Mouse (Mus musculus) CH12.LX (cell line): ENCODE results near the gene Pfkfb3. TPM values are rescaled to one million over a fixed set of nuclear protein-coding genes. Genes with fewer than 3 reads are reported as not detected.

Source experiments
- DNase-seq: peaks from one replicate; pipeline ENCODE4 v3.0.0-alpha.2; 2013; ENCODE audit errors: extremely low read depth
- H3K27ac ChIP-seq: 2 replicates; pipeline ENCODE4 v1.5.1; 2012; ENCODE audit warnings: low read depth, mild to moderate bottlenecking, control low read depth, moderate library complexity; ENCODE audit not compliant: insufficient read depth
- H3K27me3 ChIP-seq: replicated peaks from 2 replicates; pipeline ENCODE3; 2012; ENCODE audit warnings: inconsistent platforms
- H3K36me3 ChIP-seq, 2 experiments: replicated peaks in 1 of 2; 2 replicates each; pipeline versions ENCODE3 to v1.6.1; 2012; ENCODE audit warnings: inconsistent platforms in 1 of 2, low read length in 1 of 2, mild to moderate bottlenecking in 1 of 2, mixed read lengths in 1 of 2, moderate library complexity in 1 of 2; ENCODE audit not compliant: control insufficient read depth in 1 of 2, insufficient read depth in 1 of 2
- H3K4me1 ChIP-seq, 2 experiments: 2 replicates each; pipeline ENCODE4 v1.6.1; 2012; ENCODE audit warnings: inconsistent platforms in 1 of 2, moderate library complexity in 1 of 2; ENCODE audit not compliant: insufficient read depth in 2 of 2, control insufficient read depth in 1 of 2
- H3K4me2 ChIP-seq: 2 replicates; pipeline ENCODE4 v1.6.1; 2012; ENCODE audit warnings: low read depth, mild to moderate bottlenecking, control low read depth; ENCODE audit not compliant: poor library complexity, insufficient read depth, severe bottlenecking
- H3K4me3 ChIP-seq, 3 experiments: fragments of 150-350 bp in 1 of 3; sonication (generic) in 1 of 3; replicated peaks in 1 of 3; 2 replicates each; pipeline versions ENCODE3 to v1.5.1; 2011 to 2012; ENCODE audit warnings: low read depth in 2 of 3, low read length in 2 of 3, mild to moderate bottlenecking in 2 of 3, moderate library complexity in 2 of 3, control low read depth in 1 of 3, improper control_type of control experiment in 1 of 3, inconsistent platforms in 1 of 3, mixed read lengths in 1 of 3; ENCODE audit not compliant: poor library complexity in 1 of 3
- H3K79me2 ChIP-seq: replicated peaks from 2 replicates; pipeline ENCODE4 v1.6.1; 2012; ENCODE audit warnings: mild to moderate bottlenecking, moderate library complexity; ENCODE audit not compliant: control insufficient read depth, poor library complexity, insufficient read depth, severe bottlenecking; ENCODE audit errors: extremely low read depth
- H3K9ac ChIP-seq: 2 replicates; pipeline ENCODE4 v1.6.1; 2012; ENCODE audit warnings: low read depth, mild to moderate bottlenecking, control low read depth, moderate library complexity; ENCODE audit not compliant: insufficient read depth
- H3K9me3 ChIP-seq: replicated peaks from 2 replicates; pipeline ENCODE3; 2012; ENCODE audit warnings: low read length, inconsistent platforms, mixed read lengths
- CTCF ChIP-seq, 2 experiments: IDR thresholded peaks in 1 of 2; conservative IDR thresholded peaks in 1 of 2; 2 replicates each; pipeline ENCODE4 v1.5.1; 2011 to 2012; ENCODE audit warnings: low read depth in 2 of 2, low read length in 2 of 2, improper control_type of control experiment in 1 of 2, inconsistent platforms in 1 of 2, mild to moderate bottlenecking in 1 of 2, moderate library complexity in 1 of 2
- ELF1 ChIP-seq: IDR thresholded peaks from 2 replicates; pipeline ENCODE4 v1.6.1; 2014; ENCODE audit warnings: low read depth, mild to moderate bottlenecking, inconsistent platforms, low read length, improper control_type of control experiment
- GABPA ChIP-seq: IDR thresholded peaks from 2 replicates; pipeline ENCODE4 v1.6.1; 2012; ENCODE audit warnings: low read depth, low read length, improper control_type of control experiment, inconsistent platforms; ENCODE audit not compliant: insufficient replicate concordance
- MEF2A ChIP-seq: IDR thresholded peaks from 2 replicates; pipeline ENCODE4 v1.6.1; 2014; ENCODE audit warnings: low read depth, mild to moderate bottlenecking, inconsistent platforms, low read length, improper control_type of control experiment, borderline replicate concordance
- MYC ChIP-seq: IDR thresholded peaks from 2 replicates; pipeline ENCODE4 v1.6.1; 2011; ENCODE audit warnings: low read depth, mild to moderate bottlenecking, improper control_type of control experiment, low read length
- NRF1 ChIP-seq: IDR thresholded peaks from 2 replicates; pipeline ENCODE4 v1.6.1; 2014; ENCODE audit warnings: low read depth, mild to moderate bottlenecking, inconsistent platforms, low read length, improper control_type of control experiment, moderate library complexity
- RAD21 ChIP-seq: IDR thresholded peaks from 2 replicates; pipeline ENCODE4 v1.6.1; 2011; ENCODE audit warnings: low read depth, mild to moderate bottlenecking, low read length, improper control_type of control experiment, moderate library complexity
- SMC3 ChIP-seq: IDR thresholded peaks from 2 replicates; pipeline ENCODE4 v1.6.1; 2011; ENCODE audit warnings: low read depth, low read length, improper control_type of control experiment
- TBP ChIP-seq: conservative IDR thresholded peaks from 2 replicates; pipeline ENCODE4 v1.6.1; 2011; ENCODE audit warnings: low read depth, low read length, improper control_type of control experiment
- TCF12 ChIP-seq: IDR thresholded peaks from 2 replicates; pipeline ENCODE4 v1.6.1; 2014; ENCODE audit warnings: low read depth, mild to moderate bottlenecking, inconsistent platforms, low read length, improper control_type of control experiment
- USF1 ChIP-seq: IDR thresholded peaks from 2 replicates; pipeline ENCODE4 v1.6.1; 2014; ENCODE audit warnings: low read depth, mild to moderate bottlenecking, inconsistent platforms, low read length, improper control_type of control experiment
- USF2 ChIP-seq: conservative IDR thresholded peaks from 2 replicates; pipeline ENCODE4 v1.6.1; 2011; ENCODE audit warnings: low read depth, low read length, improper control_type of control experiment
- ZC3H11A ChIP-seq: IDR thresholded peaks from 2 replicates; pipeline ENCODE4 v1.6.1; 2012; ENCODE audit warnings: low read depth, mild to moderate bottlenecking, inconsistent platforms, low read length, improper control_type of control experiment
- ZKSCAN1 ChIP-seq: IDR thresholded peaks from 2 replicates; pipeline ENCODE4 v1.6.1; 2012; ENCODE audit warnings: low read depth, inconsistent platforms, low read length, improper control_type of control experiment, borderline replicate concordance
- dilution Hi-C: fragments of 300-500 bp; cut with MboI; formaldehyde crosslinking; loops from 2 replicates; pipeline ENCODE4 v1.14.3; 2020; ENCODE audit warnings: low sequenced_read_pairs; ENCODE audit not compliant: extremely low pct_unique_long_range_greater_than_20kb, extremely low pct_ligation_motif_present
- in situ Hi-C: fragments of 300-500 bp; cut with MboI; formaldehyde crosslinking; loops from 3 replicates; pipeline ENCODE4 v1.14.3; 2019; ENCODE audit warnings: low sequenced_read_pairs, low pct_ligation_motif_present, low pct_unique_long_range_greater_than_20kb, mixed read lengths
- polyA plus RNA-seq: library from polyadenylated mRNA; unstranded; fragments of >175 nt; gene quantifications from 2 replicates; pipeline ENCODE4 v1.2.1, GENCODE M21; 2012; ENCODE audit warnings: low read depth; ENCODE audit not compliant: insufficient read length
- total RNA-seq, 2 experiments: library from RNA; depleted of rRNA; stranded (reverse); fragments of 300-350 nt in 1 of 2; fragments of >200 nt in 1 of 2; gene quantifications; 2 replicates each; pipeline ENCODE4 v1.2.3; 2012 to 2014

The Pfkfb3 gene
- total and polyA plus RNA-seq, 3 experiments, result 6.5 to 17.2 (median 6.7) TPM

DNA sequence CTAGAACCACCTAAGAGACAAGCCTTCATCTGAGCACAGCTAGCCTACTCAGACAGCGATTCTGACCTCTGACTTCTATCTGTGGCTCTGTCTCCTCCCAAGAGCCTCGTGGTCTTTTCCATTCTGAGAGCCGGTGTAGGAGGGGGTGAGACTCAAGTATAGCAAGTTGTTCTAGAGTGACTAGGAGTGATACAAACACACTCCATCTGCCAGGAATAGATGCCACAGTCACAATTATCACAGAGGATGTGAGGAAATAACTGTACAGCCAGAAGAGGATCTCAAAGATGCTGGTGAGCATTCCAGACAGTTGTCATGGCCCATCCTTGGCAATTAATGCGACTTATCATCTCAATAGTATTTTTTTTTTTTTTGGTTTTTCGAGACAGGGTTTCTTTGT is 129.6 kb downstream of the Pfkfb3 start:
- Histone ChIP-seq H3K4me1 (peaks cover 0 to 5% of the 10 kb centered on the region in 2 experiments; a peak in 2 of 4 replicates), H3K79me2 (no peaks in the 10 kb centered on the region), H3K36me3 (no peaks in the 10 kb centered on the region), H3K27ac (no peak overlapping the region), H3K4me3 (no peak overlapping the region), H3K27me3 (no peaks in the 10 kb centered on the region), H3K4me2 (no peak overlapping the region), H3K9me3 (no peaks in the 10 kb centered on the region), H3K9ac (no peak overlapping the region)
- no peak for DNase-seq
- in situ Hi-C loops, result no loop called here
- dilution Hi-C loops, result no loop called here
- TF ChIP-seq TCF12, result no peak
- no peak for TF ChIP-seq USF1
- TF ChIP-seq SMC3, result no peak
- no peak for TF ChIP-seq TBP
- TF ChIP-seq MYC, result no peak
- no peak for TF ChIP-seq ZC3H11A
- TF ChIP-seq MEF2A, result no peak
- TF ChIP-seq USF2, result no peak
- no peak for TF ChIP-seq GABPA
- TF ChIP-seq ELF1, result no peak
- TF ChIP-seq NRF1, result no peak

DNA sequence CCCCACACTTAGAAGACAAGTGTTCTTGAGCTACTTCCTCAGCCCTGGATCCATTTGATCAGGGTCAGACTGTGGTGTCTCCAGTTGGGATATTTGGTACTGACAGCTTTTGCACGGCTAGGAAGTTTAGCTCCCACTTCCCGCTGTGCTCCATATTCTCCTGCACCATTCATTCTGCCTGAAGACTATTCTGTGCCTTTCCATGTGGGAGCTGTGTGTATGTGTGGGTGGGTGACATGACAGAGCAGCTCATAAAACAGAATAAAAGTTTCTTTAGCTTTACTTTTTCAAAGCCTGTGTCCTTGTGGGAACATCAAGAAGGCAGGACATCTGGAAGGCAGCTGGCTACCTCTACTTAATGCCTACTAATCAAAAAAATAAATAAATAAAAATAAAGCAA is 130.5 kb downstream of the Pfkfb3 start:
- H3K4me2 ChIP-seq, result no peak overlapping the region
- dilution Hi-C loops, result no loop called here
- H3K27ac ChIP-seq, result no peak overlapping the region
- no peak overlapping the region for H3K4me3 ChIP-seq
- no peaks in the 10 kb centered on the region for H3K27me3 ChIP-seq
- no peaks in the 10 kb centered on the region for H3K36me3 ChIP-seq
- no peak for TF ChIP-seq ZKSCAN1
- H3K9me3 ChIP-seq, result no peaks in the 10 kb centered on the region
- no peaks in the 10 kb centered on the region for H3K4me1 ChIP-seq
- in situ Hi-C loops, result no loop called here
- H3K9ac ChIP-seq, result no peak overlapping the region
- DNase-seq, result no peak
- H3K79me2 ChIP-seq, result no peaks in the 10 kb centered on the region

DNA sequence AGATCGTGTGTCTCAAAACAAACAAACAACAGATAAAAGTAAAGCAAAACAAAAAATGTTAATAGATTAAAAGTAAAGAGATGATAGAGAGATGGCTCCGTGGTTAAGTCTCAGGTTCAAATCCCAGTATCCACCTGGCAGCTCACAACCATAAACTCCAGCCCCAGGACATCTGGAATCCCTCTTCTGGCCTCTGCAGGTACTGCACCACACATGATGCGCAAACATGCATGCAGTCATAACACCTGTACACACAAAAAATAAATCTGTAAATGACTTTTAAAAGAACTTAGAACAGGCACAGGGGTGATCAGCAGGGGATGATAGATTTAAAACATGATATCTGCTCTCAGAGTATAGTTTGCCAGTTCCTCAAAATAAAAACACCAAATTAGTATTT is 131.5 kb downstream of the Pfkfb3 start:
- peak; percentile 20 for DNase-seq
- no peak overlapping the region for H3K9ac ChIP-seq
- no peaks in the 10 kb centered on the region for H3K9me3 ChIP-seq
- no peaks in the 10 kb centered on the region for H3K79me2 ChIP-seq
- in situ Hi-C loops (no loop called here), dilution Hi-C loops (no loop called here)
- no peak overlapping the region for H3K4me2 ChIP-seq
- no peaks in the 10 kb centered on the region for H3K36me3 ChIP-seq
- H3K4me3 ChIP-seq, result no peak overlapping the region
- no peak overlapping the region for H3K27ac ChIP-seq
- H3K4me1 ChIP-seq, result no peaks in the 10 kb centered on the region
- peak; percentile 30 to 60; a peak in 3 of 4 replicates for TF ChIP-seq CTCF (conservative IDR thresholded peaks at IDR 0.05 in 1 of 2, IDR thresholded peaks at IDR 0.05 in 1 of 2; ENCODE audit: low read depth in 2 of 2, low read length in 2 of 2)
- TF ChIP-seq RAD21, result peak; percentile 40
- peak; percentile 67 for TF ChIP-seq SMC3
- no peak for TF ChIP-seq TBP
- H3K27me3 ChIP-seq, result no peaks in the 10 kb centered on the region

Other genes with a start within 250 kb of the Pfkfb3 start
- gene Rbm17, start 50.1 kb upstream of the Pfkfb3 start, total RNA-seq (2012; rRNA removed), result 199 and 248 TPM in 2 replicates
- gene Rbm17, start 50.1 kb upstream of the Pfkfb3 start, total RNA-seq (2014; rRNA removed), result 239 and 244 TPM in 2 replicates
- gene Rbm17, start 50.1 kb upstream of the Pfkfb3 start, polyA plus RNA-seq, result 344 and 405 TPM in 2 replicates
- not detected in 2 replicates for gene Gm17490, start 72.2 kb upstream of the Pfkfb3 start, total RNA-seq (2012; rRNA removed)
- gene Gm17490, start 72.2 kb upstream of the Pfkfb3 start, total RNA-seq (2014; rRNA removed), result not detected in 2 replicates
- not detected in 2 replicates for gene Gm17490, start 72.2 kb upstream of the Pfkfb3 start, polyA plus RNA-seq
- gene Il2ra, start 88.7 kb upstream of the Pfkfb3 start, total RNA-seq (2012; rRNA removed), result 5.5 and 6.0 TPM in 2 replicates
- gene Il2ra, start 88.7 kb upstream of the Pfkfb3 start, total RNA-seq (2014; rRNA removed), result 4.8 and 6.3 TPM in 2 replicates
- 8.7 and 8.8 TPM in 2 replicates for gene Il2ra, start 88.7 kb upstream of the Pfkfb3 start, polyA plus RNA-seq
- gene Il15ra, start 151.2 kb upstream of the Pfkfb3 start, total RNA-seq (2012; rRNA removed), result 14.4 and 15.1 TPM in 2 replicates
- gene Il15ra, start 151.2 kb upstream of the Pfkfb3 start, total RNA-seq (2014; rRNA removed), result 12.6 and 14.0 TPM in 2 replicates
- 16.6 and 19.4 TPM in 2 replicates for gene Il15ra, start 151.2 kb upstream of the Pfkfb3 start, polyA plus RNA-seq
- 34.1 and 46.4 TPM in 2 replicates for gene Fbh1, start 223.5 kb upstream of the Pfkfb3 start, total RNA-seq (2012; rRNA removed)
- 35.2 and 39.9 TPM in 2 replicates for gene Fbh1, start 223.5 kb upstream of the Pfkfb3 start, total RNA-seq (2014; rRNA removed)
- 30.2 and 46.5 TPM in 2 replicates for gene Fbh1, start 223.5 kb upstream of the Pfkfb3 start, polyA plus RNA-seq
- gene Ankrd16, start 223.8 kb upstream of the Pfkfb3 start, total RNA-seq (2012; rRNA removed), result 19.9 and 23.0 TPM in 2 replicates
- gene Ankrd16, start 223.8 kb upstream of the Pfkfb3 start, total RNA-seq (2014; rRNA removed), result 22.4 and 24.2 TPM in 2 replicates
- gene Ankrd16, start 223.8 kb upstream of the Pfkfb3 start, polyA plus RNA-seq, result 20.1 and 23.0 TPM in 2 replicates